Mouse (Mus musculus): ENCODE data around the gene Sdk2. TPM values are rescaled to one million over a fixed set of nuclear protein-coding genes. Genes with fewer than 3 reads are reported as not detected.

The Sdk2 gene
- total and polyA plus RNA-seq, 2 experiments from 2014 or later = 1.9 to 18.5 TPM

GRCm38 (mm10) chr11:113896006-113896405 lies 170.8 kb downstream of the Sdk2 start:
- Histone ChIP-seq H3K9ac (no peak overlapping the region), H3K36me3 (ENCODE audit: insufficient read depth) (no peaks in the 10 kb centered on the region), H3K27ac (ENCODE audit: low read depth, low read length) (no peak overlapping the region), H3K27me3 (ENCODE audit: insufficient read depth, low read length) (no peaks in the 10 kb centered on the region), H3K4me3 (ENCODE audit: low read depth, low read length) (no peak overlapping the region), H3K9me3 (ENCODE audit: low read length) (no peaks in the 10 kb centered on the region), H3K4me1 (ENCODE audit: insufficient read depth) (0 out of 2 replicates have a peak, but pooled peaks cover 6% of the 10 kb centered on the region), H3K4me2 (ENCODE audit: low read depth) (no peak overlapping the region)
- ATAC-seq (no peak), DNase-seq (no peak)
- WGBS = 88% methylated on average over 5 of the region's 5 CpGs
- no peak for TF ChIP-seq CTCF (IDR thresholded peaks at IDR 0.05; ENCODE audit: low read depth)

- Histone ChIP-seq H3K27ac (ENCODE audit: low read depth, low read length) (no peak overlapping the region), H3K9ac (no peak overlapping the region), H3K9me3 (ENCODE audit: low read length) (no peaks in the 10 kb centered on the region), H3K27me3 (ENCODE audit: insufficient read depth, low read length) (no peaks in the 10 kb centered on the region), H3K4me3 (ENCODE audit: low read depth, low read length) (no peak overlapping the region), H3K4me2 (ENCODE audit: low read depth) (no peak overlapping the region), H3K4me1 (ENCODE audit: insufficient read depth) (0 out of 2 replicates have a peak, but pooled peaks cover 6% of the 10 kb centered on the region), H3K36me3 (ENCODE audit: insufficient read depth) (no peaks in the 10 kb centered on the region)
- ATAC-seq = peak; percentile 54
- DNase-seq = peak; percentile 15
- TF ChIP-seq CTCF (IDR thresholded peaks at IDR 0.05; ENCODE audit: low read depth) = no peak
- 58% methylated on average over 6 of the region's 6 CpGs for WGBS
These were observed 173.9 kb downstream of the Sdk2 start for GRCm38 (mm10) chr11:113892924-113893323.

GRCm38 (mm10) chr11:113892067-113892466 lies 174.8 kb downstream of the Sdk2 start:
- H3K9me3 ChIP-seq (ENCODE audit: low read length) = no peaks in the 10 kb centered on the region
- peak; percentile 32 for DNase-seq
- no peak overlapping the region for H3K4me3 ChIP-seq (ENCODE audit: low read depth, low read length)
- no peaks in the 10 kb centered on the region for H3K36me3 ChIP-seq (ENCODE audit: insufficient read depth)
- H3K27ac ChIP-seq (ENCODE audit: low read depth, low read length) = no peak overlapping the region
- 52% methylated on average over 6 of the region's 6 CpGs for WGBS
- H3K9ac ChIP-seq = no peak overlapping the region
- 0 out of 2 replicates have a peak, but pooled peaks cover 6% of the 10 kb centered on the region for H3K4me1 ChIP-seq (ENCODE audit: insufficient read depth)
- TF ChIP-seq CTCF (IDR thresholded peaks at IDR 0.05; ENCODE audit: low read depth) = no peak
- H3K4me2 ChIP-seq (ENCODE audit: low read depth) = no peak overlapping the region
- no peaks in the 10 kb centered on the region for H3K27me3 ChIP-seq (ENCODE audit: insufficient read depth, low read length)
- ATAC-seq = no peak; the same call in 1 of the 2 replicates

GRCm38 (mm10) chr11:113888156-113888750 lies 178.6 kb downstream of the Sdk2 start:
- no peak for TF ChIP-seq CTCF (IDR thresholded peaks at IDR 0.05; ENCODE audit: low read depth)
- H3K27ac ChIP-seq (ENCODE audit: low read depth, low read length) = no peak overlapping the region
- H3K4me2 ChIP-seq (ENCODE audit: low read depth) = no peak overlapping the region
- WGBS = 80% methylated on average over 5 of the region's 5 CpGs
- no peak overlapping the region for H3K9ac ChIP-seq
- no peak overlapping the region for H3K4me3 ChIP-seq (ENCODE audit: low read depth, low read length)
- H3K36me3 ChIP-seq (ENCODE audit: insufficient read depth) = no peaks in the 10 kb centered on the region
- no peak for DNase-seq
- no peak for ATAC-seq
- no peaks in the 10 kb centered on the region for H3K27me3 ChIP-seq (ENCODE audit: insufficient read depth, low read length)
- no peaks in the 10 kb centered on the region for H3K9me3 ChIP-seq (ENCODE audit: low read length)
- 0 out of 2 replicates have a peak, but pooled peaks cover 5% of the 10 kb centered on the region for H3K4me1 ChIP-seq (ENCODE audit: insufficient read depth)

- H3K27ac ChIP-seq (ENCODE audit: low read depth, low read length) = no peak overlapping the region
- H3K9ac ChIP-seq = no peak overlapping the region
- H3K4me3 ChIP-seq (ENCODE audit: low read depth, low read length) = no peak overlapping the region
- TF ChIP-seq CTCF (IDR thresholded peaks at IDR 0.05; ENCODE audit: low read depth) = no peak
- no peaks in the 10 kb centered on the region for H3K4me1 ChIP-seq (ENCODE audit: insufficient read depth)
- DNase-seq = no peak
- no peaks in the 10 kb centered on the region for H3K9me3 ChIP-seq (ENCODE audit: low read length)
- no peak overlapping the region for H3K4me2 ChIP-seq (ENCODE audit: low read depth)
- WGBS = 50% methylated on average over 7 of the region's 7 CpGs
- no peaks in the 10 kb centered on the region for H3K36me3 ChIP-seq (ENCODE audit: insufficient read depth)
- no peak for ATAC-seq
- H3K27me3 ChIP-seq (ENCODE audit: insufficient read depth, low read length) = no peaks in the 10 kb centered on the region
These were observed 180.5 kb downstream of the Sdk2 start for GRCm38 (mm10) chr11:113886299-113886698.

- no peaks in the 10 kb centered on the region for H3K4me1 ChIP-seq (ENCODE audit: insufficient read depth)
- no peak overlapping the region for H3K27ac ChIP-seq (ENCODE audit: low read depth, low read length)
- ATAC-seq (no peak), DNase-seq (no peak)
- no peaks in the 10 kb centered on the region for H3K36me3 ChIP-seq (ENCODE audit: insufficient read depth)
- no peaks in the 10 kb centered on the region for H3K27me3 ChIP-seq (ENCODE audit: insufficient read depth, low read length)
- no peak for TF ChIP-seq CTCF (IDR thresholded peaks at IDR 0.05; ENCODE audit: low read depth)
- no peak overlapping the region for H3K4me3 ChIP-seq (ENCODE audit: low read depth, low read length)
- H3K4me2 ChIP-seq (ENCODE audit: low read depth) = no peak overlapping the region
- 75% methylated on average over 11 of the region's 11 CpGs for WGBS
- no peaks in the 10 kb centered on the region for H3K9me3 ChIP-seq (ENCODE audit: low read length)
- no peak overlapping the region for H3K9ac ChIP-seq
These were observed 181.9 kb downstream of the Sdk2 start for GRCm38 (mm10) chr11:113884962-113885361.

GRCm38 (mm10) chr11:113883031-113883430 lies 183.8 kb downstream of the Sdk2 start:
- H3K9ac ChIP-seq = no peak overlapping the region
- no peak overlapping the region for H3K4me2 ChIP-seq (ENCODE audit: low read depth)
- ATAC-seq (no peak), DNase-seq (no peak)
- TF ChIP-seq CTCF (IDR thresholded peaks at IDR 0.05; ENCODE audit: low read depth) = no peak
- H3K27me3 ChIP-seq (ENCODE audit: insufficient read depth, low read length) = no peaks in the 10 kb centered on the region
- H3K4me1 ChIP-seq (ENCODE audit: insufficient read depth) = no peaks in the 10 kb centered on the region
- no peak overlapping the region for H3K4me3 ChIP-seq (ENCODE audit: low read depth, low read length)
- H3K9me3 ChIP-seq (ENCODE audit: low read length) = no peaks in the 10 kb centered on the region
- 69% methylated on average over 8 of the region's 8 CpGs for WGBS
- H3K27ac ChIP-seq (ENCODE audit: low read depth, low read length) = no peak overlapping the region
- H3K36me3 ChIP-seq (ENCODE audit: insufficient read depth) = no peaks in the 10 kb centered on the region

Data from forebrain, postnatal 0 days (tissue).